Mouse (Mus musculus): ENCODE results near the gene Pakap. TPM values are rescaled to one million over a fixed set of nuclear protein-coding genes. Genes with fewer than 3 reads are reported as not detected.
A peak's percentile ranks its signal among the peaks of the same experiment; 100 is the strongest.

Pakap gene
- polyA plus RNA-seq, 1 experiment = 0.22 TPM

DNA sequence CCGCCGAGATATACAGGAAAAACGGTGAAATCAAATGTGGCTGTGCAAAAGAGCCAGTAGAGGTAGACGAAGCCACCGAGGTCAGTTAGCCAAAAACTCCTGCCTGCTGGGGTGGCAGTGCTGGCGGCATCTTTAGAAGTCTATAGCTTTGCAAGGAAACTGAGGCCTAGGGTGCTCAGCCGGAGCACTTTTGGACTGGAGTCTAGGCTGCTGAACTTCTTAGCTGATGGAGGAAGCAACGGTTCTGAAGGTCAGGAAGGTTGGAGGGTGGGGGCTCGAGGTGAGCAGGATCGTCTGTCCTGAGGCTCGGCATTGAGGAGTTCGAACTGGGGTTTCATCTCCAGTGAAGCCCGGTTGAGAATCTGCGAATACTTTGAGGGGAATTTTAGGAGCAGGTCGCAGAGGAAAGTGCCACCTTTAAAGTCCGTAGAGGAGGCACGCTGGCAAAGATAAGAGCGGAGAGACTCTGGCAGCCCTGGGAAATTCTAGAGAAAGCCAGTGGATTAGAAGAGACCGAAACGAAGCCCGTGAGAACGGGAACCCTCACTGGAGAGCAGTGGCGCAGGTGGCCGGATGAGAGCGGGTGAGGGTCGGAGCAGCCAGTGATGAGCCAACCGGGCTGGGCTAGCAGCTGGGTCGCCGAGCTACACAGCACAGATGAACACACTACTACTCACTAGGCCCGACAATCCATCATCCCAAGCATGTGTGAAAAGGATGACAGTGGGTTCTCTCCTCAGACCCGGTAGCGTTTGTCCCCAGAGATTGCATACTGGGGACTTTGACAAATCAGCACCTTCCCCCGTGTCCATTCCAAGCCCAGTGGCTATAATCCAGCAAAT lies 214.8 kb downstream of the Pakap start:
- WGBS = 15% methylated on average over 33 of the region's 33 CpGs
- Histone ChIP-seq H3K36me3 (ENCODE audit: control insufficient read depth, insufficient read depth, low read length) (no peaks in the 10 kb centered on the region), H3K4me1 (ENCODE audit: control insufficient read depth, insufficient read depth, insufficient read length, low read length) (peaks cover 4% of the 10 kb centered on the region; the same call in 1 of the 2 replicates), H3K27me3 (ENCODE audit: control insufficient read depth, insufficient read depth, low read length) (peaks cover 12% of the 10 kb centered on the region; the same call in 1 of the 2 replicates), H3K27ac (ENCODE audit: insufficient read depth, low read depth, low read length) (no peak overlapping the region), H3K4me3 (ENCODE audit: low read depth, low read length) (peak overlapping the region; percentile 62)
- no peak for TF ChIP-seq CTCF (IDR thresholded peaks at IDR 0.05; ENCODE audit: extremely low read depth, insufficient read length, insufficient replicate concordance, low read depth, low read length)
- no peak for TF ChIP-seq POLR2A (IDR thresholded peaks at IDR 0.05; ENCODE audit: low read depth, low read length)

DNA sequence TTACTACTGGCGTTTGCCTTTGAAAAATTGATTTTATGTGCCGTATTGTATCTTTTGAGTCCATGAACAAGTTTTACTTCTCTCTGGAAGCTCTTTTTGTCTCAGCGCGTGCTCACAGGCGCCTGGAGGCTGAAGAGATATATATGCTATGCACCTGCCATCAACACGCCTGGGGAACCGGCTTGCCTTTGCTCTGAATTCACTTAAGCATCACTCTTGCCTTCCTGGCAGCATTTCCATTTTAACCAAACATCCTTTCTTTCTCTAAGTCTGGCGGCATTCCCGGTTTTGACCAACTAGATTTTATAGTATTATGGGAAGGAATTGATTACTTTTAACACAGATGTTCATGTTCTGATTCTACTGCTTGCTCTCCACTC lies 215.4 kb downstream of the Pakap start:
- H3K27me3 ChIP-seq (ENCODE audit: control insufficient read depth, insufficient read depth, low read length) = peaks cover 12% of the 10 kb centered on the region; the same call in 1 of the 2 replicates
- peaks cover 4% of the 10 kb centered on the region; the same call in 1 of the 2 replicates for H3K4me1 ChIP-seq (ENCODE audit: control insufficient read depth, insufficient read depth, insufficient read length, low read length)
- 39% methylated on average over 9 of the region's 9 CpGs for WGBS
- H3K4me3 ChIP-seq (ENCODE audit: low read depth, low read length) = peak overlapping the region; percentile 62
- no peaks in the 10 kb centered on the region for H3K36me3 ChIP-seq (ENCODE audit: control insufficient read depth, insufficient read depth, low read length)
- no peak for TF ChIP-seq CTCF (IDR thresholded peaks at IDR 0.05; ENCODE audit: extremely low read depth, insufficient read length, insufficient replicate concordance, low read depth, low read length)
- no peak overlapping the region for H3K27ac ChIP-seq (ENCODE audit: insufficient read depth, low read depth, low read length)

DNA sequence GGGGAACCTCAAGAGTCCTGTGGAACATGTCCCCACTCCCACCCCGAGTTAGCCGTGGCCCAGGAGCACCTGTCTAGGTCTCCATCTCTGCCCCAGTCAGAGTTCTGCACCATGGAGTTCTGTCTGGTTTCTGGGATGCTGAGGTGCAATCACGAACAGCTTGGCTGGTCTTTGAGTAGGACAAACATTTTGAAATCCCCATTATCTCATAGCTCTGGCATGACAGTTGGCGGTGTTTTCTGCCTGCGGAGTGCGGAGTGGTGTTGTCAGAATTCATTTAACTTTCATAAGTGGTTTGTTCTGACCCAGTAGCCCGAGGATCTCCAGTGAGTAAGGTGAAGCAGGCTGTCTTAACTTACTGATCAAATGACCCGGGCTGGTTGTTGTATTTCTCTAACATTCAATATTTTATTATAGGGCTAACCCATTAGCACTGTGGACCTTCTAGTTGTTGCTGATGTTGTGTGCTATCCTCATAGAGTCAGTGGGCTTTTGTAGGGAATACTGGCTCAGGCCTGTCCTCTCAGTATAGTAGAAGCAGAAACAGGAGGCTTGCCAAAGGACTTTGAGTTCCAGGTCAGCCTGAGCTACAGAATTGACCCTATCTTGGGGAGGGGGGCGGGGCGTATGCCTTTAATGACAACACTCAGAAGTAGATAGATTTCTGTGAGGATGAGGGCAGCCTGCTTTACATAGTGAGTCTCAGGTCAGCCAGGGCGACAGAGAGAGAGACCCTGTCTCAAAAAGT lies 216.0 kb downstream of the Pakap start:
- TF ChIP-seq CTCF (IDR thresholded peaks at IDR 0.05; ENCODE audit: extremely low read depth, insufficient read length, insufficient replicate concordance, low read depth, low read length) (no peak), POLR2A (IDR thresholded peaks at IDR 0.05; ENCODE audit: low read depth, low read length) (no peak)
- Histone ChIP-seq H3K4me1 (ENCODE audit: control insufficient read depth, insufficient read depth, insufficient read length, low read length) (peaks cover 4% of the 10 kb centered on the region; the same call in 1 of the 2 replicates), H3K27me3 (ENCODE audit: control insufficient read depth, insufficient read depth, low read length) (peaks cover 12% of the 10 kb centered on the region; the same call in 1 of the 2 replicates), H3K27ac (ENCODE audit: insufficient read depth, low read depth, low read length) (no peak overlapping the region), H3K36me3 (ENCODE audit: control insufficient read depth, insufficient read depth, low read length) (no peaks in the 10 kb centered on the region), H3K4me3 (ENCODE audit: low read depth, low read length) (no peak overlapping the region)
- WGBS = 69% methylated on average over 11 of the region's 11 CpGs

DNA sequence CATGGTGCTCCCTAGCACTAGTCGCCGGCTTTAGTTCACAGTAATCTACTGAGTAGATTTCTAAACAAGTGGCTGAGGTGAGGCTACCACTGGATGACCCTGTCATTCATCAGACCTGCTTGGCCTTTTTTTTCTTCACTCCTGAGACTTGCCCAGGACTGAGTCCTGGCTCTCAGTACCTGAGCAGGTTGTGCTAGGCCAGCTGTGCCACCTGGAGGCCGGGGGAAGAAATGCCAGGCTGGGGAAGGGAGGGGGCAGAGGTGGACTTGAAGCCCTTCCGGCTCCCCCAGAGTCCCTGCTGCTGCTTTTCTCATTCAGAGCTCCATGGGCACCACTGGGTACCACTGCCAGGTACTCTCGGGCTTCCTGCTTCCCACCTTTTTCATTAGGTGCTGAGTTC lies 220.7 kb downstream of the Pakap start:
- no peak overlapping the region for H3K4me3 ChIP-seq (ENCODE audit: low read depth, low read length)
- WGBS = 59% methylated on average over 5 of the region's 5 CpGs
- H3K27ac ChIP-seq (ENCODE audit: insufficient read depth, low read depth, low read length) = no peak overlapping the region
- no peak for TF ChIP-seq POLR2A (IDR thresholded peaks at IDR 0.05; ENCODE audit: low read depth, low read length)
- TF ChIP-seq CTCF (IDR thresholded peaks at IDR 0.05; ENCODE audit: extremely low read depth, insufficient read length, insufficient replicate concordance, low read depth, low read length) = peak; percentile 33; the same call in 1 of the 2 replicates
- no peaks in the 10 kb centered on the region for H3K4me1 ChIP-seq (ENCODE audit: control insufficient read depth, insufficient read depth, insufficient read length, low read length)
- H3K36me3 ChIP-seq (ENCODE audit: control insufficient read depth, insufficient read depth, low read length) = no peaks in the 10 kb centered on the region
- no peaks in the 10 kb centered on the region for H3K27me3 ChIP-seq (ENCODE audit: control insufficient read depth, insufficient read depth, low read length)

DNA sequence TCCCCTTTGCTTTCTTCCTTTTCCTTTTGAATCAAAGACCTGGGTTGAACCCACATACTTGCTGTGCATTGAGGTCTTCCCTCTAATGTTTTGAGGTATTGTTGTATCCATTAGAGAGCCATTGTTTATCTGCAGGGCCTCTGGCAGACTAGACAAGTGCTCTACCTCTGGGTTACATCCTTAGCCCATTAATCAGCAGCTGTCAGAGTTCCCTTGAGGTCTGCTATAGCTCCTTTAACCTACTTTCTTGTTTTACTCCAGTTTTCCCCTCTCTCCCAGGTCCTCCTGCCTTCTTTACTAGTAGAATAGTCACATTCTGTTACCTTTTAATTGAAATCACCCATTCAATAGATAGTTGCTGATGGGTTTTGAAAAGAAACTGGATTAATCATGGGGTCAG lies 221.1 kb downstream of the Pakap start:
- H3K36me3 ChIP-seq (ENCODE audit: control insufficient read depth, insufficient read depth, low read length) = no peaks in the 10 kb centered on the region
- no peak overlapping the region for H3K27ac ChIP-seq (ENCODE audit: insufficient read depth, low read depth, low read length)
- H3K27me3 ChIP-seq (ENCODE audit: control insufficient read depth, insufficient read depth, low read length) = no peaks in the 10 kb centered on the region
- no peaks in the 10 kb centered on the region for H3K4me1 ChIP-seq (ENCODE audit: control insufficient read depth, insufficient read depth, insufficient read length, low read length)
- no peak for TF ChIP-seq CTCF (IDR thresholded peaks at IDR 0.05; ENCODE audit: extremely low read depth, insufficient read length, insufficient replicate concordance, low read depth, low read length)
- TF ChIP-seq POLR2A (IDR thresholded peaks at IDR 0.05; ENCODE audit: low read depth, low read length) = no peak
- H3K4me3 ChIP-seq (ENCODE audit: low read depth, low read length) = no peak overlapping the region

DNA sequence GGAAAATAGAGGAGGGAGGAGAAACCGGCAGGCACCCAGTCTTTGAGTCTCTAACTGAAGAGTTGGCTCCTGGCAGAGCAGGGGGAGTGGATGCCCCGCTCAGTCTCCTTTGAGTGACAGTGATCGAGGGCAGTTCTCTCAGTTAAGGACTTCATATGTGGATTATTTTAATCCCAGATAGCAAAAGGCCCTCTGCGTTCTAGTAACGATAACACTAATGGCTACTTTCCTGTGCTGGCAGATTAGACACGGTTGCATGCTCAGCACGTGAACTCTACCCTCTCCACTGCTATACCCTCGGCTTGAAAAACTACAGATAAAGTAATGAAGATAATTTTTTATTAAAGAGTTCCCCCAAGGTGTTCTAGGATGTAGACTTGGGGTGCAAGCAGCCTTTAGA lies 226.0 kb downstream of the Pakap start:
- WGBS = 41% methylated on average over 8 of the region's 8 CpGs
- no peak overlapping the region for H3K4me3 ChIP-seq (ENCODE audit: low read depth, low read length)
- no peak overlapping the region for H3K27ac ChIP-seq (ENCODE audit: insufficient read depth, low read depth, low read length)
- H3K36me3 ChIP-seq (ENCODE audit: control insufficient read depth, insufficient read depth, low read length) = no peaks in the 10 kb centered on the region
- TF ChIP-seq CTCF (IDR thresholded peaks at IDR 0.05; ENCODE audit: extremely low read depth, insufficient read length, insufficient replicate concordance, low read depth, low read length) (no peak), POLR2A (IDR thresholded peaks at IDR 0.05; ENCODE audit: low read depth, low read length) (no peak)
- no peaks in the 10 kb centered on the region for H3K27me3 ChIP-seq (ENCODE audit: control insufficient read depth, insufficient read depth, low read length)
- no peaks in the 10 kb centered on the region for H3K4me1 ChIP-seq (ENCODE audit: control insufficient read depth, insufficient read depth, insufficient read length, low read length)

DNA sequence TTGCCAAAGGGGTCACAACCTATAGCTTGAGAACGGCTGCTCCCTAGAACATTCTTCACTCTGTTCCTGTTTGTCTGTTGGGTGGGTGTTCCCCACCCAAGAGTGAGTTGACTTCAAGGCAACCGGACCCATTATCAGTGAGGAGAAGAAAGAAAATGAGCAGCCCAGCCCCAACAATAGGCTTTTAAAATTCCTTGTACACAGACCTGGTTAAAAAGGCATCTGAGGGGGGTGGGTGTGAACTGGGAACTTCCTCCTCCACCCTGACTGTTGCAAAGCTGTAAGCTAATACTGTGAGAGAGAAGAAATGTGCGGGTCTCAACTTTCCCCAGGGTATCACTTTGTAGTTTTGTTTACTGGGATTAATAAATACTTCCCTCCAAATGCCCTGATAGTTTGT lies 226.6 kb downstream of the Pakap start:
- H3K36me3 ChIP-seq (ENCODE audit: control insufficient read depth, insufficient read depth, low read length) = no peaks in the 10 kb centered on the region
- no peak overlapping the region for H3K27ac ChIP-seq (ENCODE audit: insufficient read depth, low read depth, low read length)
- no peaks in the 10 kb centered on the region for H3K27me3 ChIP-seq (ENCODE audit: control insufficient read depth, insufficient read depth, low read length)
- WGBS = 27% methylated on average over 3 of the region's 3 CpGs
- H3K4me1 ChIP-seq (ENCODE audit: control insufficient read depth, insufficient read depth, insufficient read length, low read length) = no peaks in the 10 kb centered on the region
- TF ChIP-seq POLR2A (IDR thresholded peaks at IDR 0.05; ENCODE audit: low read depth, low read length) = no peak
- no peak for TF ChIP-seq CTCF (IDR thresholded peaks at IDR 0.05; ENCODE audit: extremely low read depth, insufficient read length, insufficient replicate concordance, low read depth, low read length)
- no peak overlapping the region for H3K4me3 ChIP-seq (ENCODE audit: low read depth, low read length)

All from small intestine, adult 2 months (tissue).